Mouse (Mus musculus) olfactory bulb, adult 2 months (tissue): Measurements from ENCODE around the gene Chtop. TPM values are rescaled to one million over a fixed set of nuclear protein-coding genes. Genes with fewer than 3 reads are reported as not detected.
A peak's percentile ranks its signal among the peaks of the same experiment; 100 is the strongest.

Experiments used
- H3K27ac ChIP-seq: fragments of 200-500 bp; 2 replicates; pipeline ENCODE4 v1.5.1; 2012; ENCODE audit warnings: low read depth, low read length; ENCODE audit not compliant: insufficient read depth
- H3K4me1 ChIP-seq: fragments of 200-500 bp; 2 replicates; pipeline ENCODE4 v1.6.1; 2012; ENCODE audit warnings: low read length; ENCODE audit not compliant: control insufficient read depth, insufficient read depth
- H3K4me3 ChIP-seq: fragments of 200-500 bp; 2 replicates; pipeline ENCODE4 v1.5.1; 2012; ENCODE audit warnings: mild to moderate bottlenecking, low read depth, low read length, moderate library complexity; ENCODE audit not compliant: insufficient read depth
- CTCF ChIP-seq: fragments of 200-500 bp; IDR thresholded peaks from 2 replicates; pipeline ENCODE4 v1.5.1; 2012; ENCODE audit warnings: low read depth, mild to moderate bottlenecking, low read length, moderate library complexity; ENCODE audit not compliant: insufficient read depth
- POLR2A ChIP-seq: fragments of 200-500 bp; IDR thresholded peaks from 2 replicates; pipeline ENCODE4 v1.6.1; 2012; ENCODE audit warnings: mild to moderate bottlenecking, low read depth, low read length, moderate library complexity; ENCODE audit not compliant: insufficient read depth
- WGBS: fragments of 180-500 bp; shearing (Covaris S2); methylation state at CpG from one replicate; pipeline ENCODE4 v1.1.7; 2018; 5-methylcytosine and 5-hydroxymethylcytosine counted together
- polyA plus RNA-seq: library from polyadenylated mRNA; stranded (reverse); fragments of >200 nt; gene quantifications from 2 replicates; pipeline ENCODE4 v1.2.4, GENCODE M21; 2012; ENCODE audit warnings: low replicate concordance; ENCODE audit not compliant: missing spikeins, insufficient read depth, insufficient read length

Chtop gene
- polyA plus RNA-seq, 1 experiment = not detected

DNA sequence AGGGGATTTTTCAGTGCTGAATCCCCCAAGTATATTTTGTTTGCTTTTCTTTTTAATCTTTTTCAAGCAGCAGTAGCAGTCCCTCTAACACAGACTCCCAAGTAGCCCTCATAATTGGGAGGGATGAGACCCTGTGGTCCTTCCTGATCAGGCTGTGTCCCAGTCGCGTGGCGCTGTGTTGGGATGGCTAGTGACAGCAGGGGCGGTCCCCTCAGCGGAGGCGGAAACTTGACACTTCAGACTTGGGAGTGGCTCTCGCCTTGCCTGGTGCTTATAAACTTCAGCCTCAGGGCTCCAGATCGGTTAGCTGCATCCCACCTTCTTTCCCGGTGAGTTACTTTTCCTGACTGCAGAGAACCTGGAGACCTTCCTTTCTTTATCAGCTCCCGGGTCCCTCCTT is 5.4 kb upstream of the Chtop start:
- WGBS = 3% methylated on average over 10 of the region's 10 CpGs
- TF ChIP-seq CTCF = no peak
- no peak for TF ChIP-seq POLR2A
- Histone ChIP-seq H3K4me1 (peaks cover 15% of the 10 kb centered on the region), H3K27ac (peak overlapping the region; percentile 36; the same call in 1 of the 2 replicates), H3K4me3 (peak overlapping the region; percentile 40)

DNA sequence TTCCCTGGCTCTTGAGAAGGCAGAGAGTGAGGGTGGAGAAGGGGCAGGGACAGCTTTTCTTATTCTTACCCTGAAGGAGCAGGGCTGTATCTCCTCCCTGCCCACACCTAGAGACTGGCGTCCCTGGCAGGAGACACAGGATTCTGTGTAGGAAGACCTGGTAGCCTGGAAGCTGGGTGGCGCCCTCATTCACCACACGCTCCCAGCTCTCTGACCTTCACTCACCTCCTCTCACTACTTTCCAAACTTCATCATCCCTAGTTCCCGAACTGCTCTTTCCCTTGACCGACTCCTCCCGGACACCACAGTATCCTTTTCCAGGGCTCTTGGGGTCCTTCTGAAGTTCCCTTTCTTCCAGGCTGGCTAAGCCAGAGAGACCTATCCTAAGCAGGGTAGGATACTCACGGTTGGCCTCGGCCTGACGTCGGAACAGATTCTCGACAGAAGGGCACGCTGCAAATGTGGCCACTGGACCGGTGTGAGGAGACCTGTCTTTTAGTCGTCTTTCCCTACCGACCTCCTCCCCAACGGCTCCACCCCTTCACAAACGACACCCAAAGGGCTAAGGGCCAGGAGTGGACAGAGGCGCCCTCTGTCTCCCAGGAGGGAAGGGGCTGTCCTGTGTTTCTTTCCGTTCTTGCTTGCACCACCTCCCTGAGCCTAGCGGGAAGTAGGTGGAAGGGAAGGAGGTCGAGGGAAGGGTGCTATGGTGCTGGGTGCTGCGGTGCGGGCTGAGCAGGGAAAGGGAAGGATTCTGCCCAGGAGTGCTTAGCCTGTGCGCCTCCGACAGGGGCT is 4.7 kb upstream of the Chtop start, which contains the start of the genes S100a1 and S100a13:
TSS of gene S100a1 (minus strand) at position 597 of the 795 bp plus-strand sequence.
TSS of gene S100a13 (plus strand) at position 640 of the 795 bp plus-strand sequence.
- 11% methylated on average over 25 of the region's 25 CpGs for WGBS
- peak within 1 kb of the TSS; percentile 36; the same call in 1 of the 2 replicates for H3K27ac ChIP-seq
- H3K4me3 ChIP-seq = peak within 1 kb of the TSS; percentile 40
- peaks cover 15% of the 10 kb centered on the region for H3K4me1 ChIP-seq
- no peak for TF ChIP-seq POLR2A
- no peak for TF ChIP-seq CTCF

DNA sequence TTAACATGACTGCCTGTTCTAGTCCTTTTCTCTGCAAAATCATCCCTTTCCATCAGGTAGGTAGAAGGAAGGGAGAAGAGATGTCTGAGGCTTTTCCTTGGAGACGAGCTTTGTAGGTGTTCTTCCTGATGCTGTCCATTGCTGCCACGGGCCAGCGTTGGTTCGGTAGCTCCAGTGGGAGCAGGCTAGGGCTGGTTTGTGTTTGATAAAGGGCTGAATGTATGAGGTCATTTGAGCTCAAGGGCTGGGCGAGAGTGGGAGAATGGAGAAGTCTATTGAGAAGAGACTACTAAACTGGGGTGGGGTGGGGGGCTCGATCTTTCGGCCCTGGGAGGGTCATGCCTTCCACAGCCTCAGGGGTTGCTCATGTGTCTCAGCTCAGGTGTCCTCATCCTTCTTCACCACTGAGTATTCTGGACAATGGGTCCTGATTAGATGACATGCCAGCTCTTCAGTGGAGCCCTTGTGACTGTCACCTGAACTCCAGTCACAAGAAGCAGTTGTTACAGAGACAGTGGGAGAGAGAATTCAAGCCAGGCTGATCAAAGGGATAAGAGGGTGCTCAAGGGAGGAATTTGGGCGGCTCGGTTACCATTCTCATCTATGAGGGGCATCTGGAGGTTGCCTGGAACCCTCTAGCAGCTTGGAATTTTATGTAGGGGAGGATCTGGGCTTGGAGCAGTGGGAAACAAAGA is 3.8 kb upstream of the Chtop start:
- WGBS = 84% methylated on average over 9 of the region's 9 CpGs
- Histone ChIP-seq H3K4me1 (peaks cover 15% of the 10 kb centered on the region), H3K4me3 (no peak overlapping the region), H3K27ac (no peak overlapping the region)
- TF ChIP-seq CTCF (no peak), POLR2A (no peak)

DNA sequence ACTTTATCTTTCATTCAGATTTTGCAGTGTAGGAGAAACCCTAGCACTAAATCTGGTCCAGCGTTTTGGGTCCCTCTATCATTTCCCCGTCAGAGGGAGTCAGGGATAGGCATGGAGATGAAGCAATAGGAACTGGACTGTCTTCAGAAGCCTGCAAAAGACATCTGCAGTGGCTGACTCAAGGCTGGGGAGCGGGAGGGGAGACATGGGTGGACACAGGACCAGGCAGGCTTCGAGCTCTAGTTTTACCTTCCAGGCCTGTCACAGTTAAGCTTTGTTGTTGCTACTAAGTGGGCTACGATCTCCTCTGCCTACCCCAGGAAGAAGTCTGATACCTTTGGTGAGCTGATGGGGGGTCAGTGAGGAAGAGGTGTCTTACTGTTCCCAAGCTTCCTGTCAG is 3.0 kb upstream of the Chtop start:
- 93% methylated on average over 5 of the region's 5 CpGs for WGBS
- Histone ChIP-seq H3K4me3 (no peak overlapping the region), H3K4me1 (peaks cover 17% of the 10 kb centered on the region), H3K27ac (no peak overlapping the region)
- TF ChIP-seq POLR2A (no peak), CTCF (no peak)

DNA sequence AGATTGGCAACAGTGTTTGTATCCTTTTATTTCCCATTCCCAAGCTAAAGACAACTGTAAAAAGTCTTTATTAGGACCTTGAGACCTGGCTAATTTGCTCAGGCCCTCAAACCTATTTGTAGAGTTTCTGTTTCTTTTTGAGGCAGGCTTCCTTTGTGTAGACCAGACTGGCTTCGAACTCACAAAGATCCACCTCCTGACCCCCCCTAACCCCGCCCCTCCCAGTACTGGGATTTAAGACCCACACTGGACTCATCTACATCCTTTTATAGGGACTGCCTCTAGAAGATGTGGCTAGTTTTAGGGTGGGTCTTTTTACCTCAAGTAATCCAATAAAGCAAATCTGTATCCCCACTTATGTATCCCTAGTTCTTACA is 437 bp upstream of the Chtop start:
- peaks cover 14% of the 10 kb centered on the region for H3K4me1 ChIP-seq
- H3K4me3 ChIP-seq = peak overlapping the region; percentile 99; the same call in 1 of the 2 replicates
- WGBS = 8% methylated on average over 2 of the region's 2 CpGs
- no peak for TF ChIP-seq CTCF
- TF ChIP-seq POLR2A = no peak
- peak overlapping the region; percentile 56; the same call in 1 of the 2 replicates for H3K27ac ChIP-seq

DNA sequence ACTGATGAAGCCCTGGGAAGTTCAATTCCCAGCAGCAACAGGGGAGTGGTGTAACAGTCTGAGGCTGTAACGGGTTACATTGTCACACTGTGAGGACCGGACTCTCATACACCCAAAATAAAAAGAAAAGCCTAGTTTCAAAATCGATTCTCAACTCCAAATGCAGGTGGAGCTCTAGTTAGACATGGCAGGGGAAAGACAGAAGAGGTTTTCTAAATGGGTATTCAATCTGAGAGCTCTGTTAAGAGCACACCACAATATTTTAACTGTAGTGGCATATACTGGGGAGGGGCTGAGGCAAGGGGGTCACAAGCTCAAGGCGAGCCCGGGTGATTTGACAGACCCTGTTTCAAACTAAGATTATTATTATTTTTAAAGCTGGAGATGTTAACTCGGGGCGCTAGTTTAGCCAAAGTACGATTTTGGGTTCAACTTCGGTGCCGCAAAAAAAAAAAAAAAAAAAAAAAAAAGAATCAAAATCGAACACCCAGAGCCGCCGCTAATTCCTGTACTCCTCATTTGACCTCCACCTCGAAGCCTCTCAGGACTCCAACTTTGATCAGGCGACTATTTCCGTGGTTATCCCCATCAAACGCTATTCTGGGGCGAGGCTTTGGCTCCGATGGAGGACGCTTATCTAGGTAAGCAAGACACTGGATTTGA is 880 bp downstream of the Chtop start:
- H3K27ac ChIP-seq = peak overlapping the region; percentile 88

DNA sequence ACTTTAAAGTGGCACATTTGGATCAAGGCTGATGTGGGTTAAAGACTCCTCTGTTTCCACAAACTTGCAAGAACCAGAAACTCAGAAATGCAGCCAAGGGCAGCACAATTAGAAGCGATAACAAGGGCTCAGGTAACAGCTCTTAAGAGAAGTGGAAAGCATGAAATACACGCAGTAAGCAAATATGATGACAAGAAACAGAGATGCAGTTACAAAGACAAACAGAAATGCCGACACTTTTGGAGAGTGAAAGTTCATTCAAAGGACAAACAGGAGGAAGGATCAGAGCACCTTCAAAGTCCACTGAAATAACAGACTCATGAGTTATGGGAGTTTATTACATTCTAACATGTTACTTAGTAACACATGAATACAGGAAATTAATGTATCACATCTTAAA is 2.9 kb downstream of the Chtop start:
- no peak overlapping the region for H3K4me3 ChIP-seq
- no peak for TF ChIP-seq POLR2A
- no peak for TF ChIP-seq CTCF
- WGBS = 62% methylated on average over 3 of the region's 3 CpGs

More for the DNA sequence above, 880 bp downstream of the Chtop start:
- under 1% methylated on average over 20 of the region's 20 CpGs for WGBS
- TF ChIP-seq POLR2A = no peak
- Histone ChIP-seq H3K4me1 (peaks cover 4% of the 10 kb centered on the region), H3K4me3 (peak overlapping the region; percentile 99)

DNA sequence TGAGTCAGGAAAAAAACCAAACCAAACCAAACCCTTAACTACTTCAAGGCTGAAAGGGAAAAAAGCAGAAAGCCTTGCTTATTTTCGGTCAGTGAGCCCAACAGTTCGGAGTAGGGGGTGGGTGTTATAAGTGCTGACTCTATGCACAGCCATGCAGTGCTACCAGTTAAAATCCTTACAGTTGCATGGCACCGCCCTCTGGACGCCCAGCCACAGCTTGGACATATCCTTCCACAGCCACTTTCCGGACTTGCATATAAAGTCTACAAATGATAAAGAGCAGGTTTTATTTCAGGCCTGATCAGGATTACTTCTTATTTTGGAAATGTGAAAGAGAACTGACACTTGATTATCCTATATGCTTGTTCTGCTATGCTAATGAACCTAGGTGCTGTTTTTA is 4.1 kb downstream of the Chtop start:
- H3K27ac ChIP-seq = no peak overlapping the region
- TF ChIP-seq POLR2A = no peak
- TF ChIP-seq CTCF = no peak
- WGBS = 78% methylated on average over 5 of the region's 5 CpGs
- peaks cover 4% of the 10 kb centered on the region for H3K4me1 ChIP-seq
- no peak overlapping the region for H3K4me3 ChIP-seq

More for the DNA sequence above, 2.9 kb downstream of the Chtop start:
- H3K4me1 ChIP-seq = peaks cover 4% of the 10 kb centered on the region
- no peak overlapping the region for H3K27ac ChIP-seq

DNA sequence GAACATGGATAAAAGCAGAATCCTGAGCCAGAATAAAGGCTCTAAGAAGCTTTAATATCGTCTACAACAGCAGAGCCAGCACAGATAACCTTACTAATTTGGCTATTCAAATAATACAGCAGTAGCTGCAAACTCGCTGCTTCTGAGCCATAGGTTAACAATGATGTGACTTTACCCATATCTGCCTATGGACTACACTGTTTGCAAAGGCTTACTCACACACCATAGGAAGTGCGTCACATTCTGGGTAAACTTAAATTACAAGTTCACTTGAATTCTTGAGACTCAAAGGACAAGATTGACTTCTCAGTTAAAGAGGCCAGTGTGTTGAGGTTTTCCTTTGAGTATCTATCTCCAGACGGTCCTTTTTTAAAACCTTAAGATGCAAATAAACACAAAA is 5.9 kb downstream of the Chtop start:
- H3K4me3 ChIP-seq = no peak overlapping the region
- peaks cover 4% of the 10 kb centered on the region for H3K4me1 ChIP-seq
- WGBS = 58% methylated on average over 4 of the region's 4 CpGs
- no peak overlapping the region for H3K27ac ChIP-seq
- no peak for TF ChIP-seq POLR2A
- TF ChIP-seq CTCF = no peak
